Mouse (Mus musculus): ENCODE results near the gene Dad1. TPM values are rescaled to one million over a fixed set of nuclear protein-coding genes. Genes with fewer than 3 reads are reported as not detected.

Dad1 gene
- total RNA-seq, 1 experiment = 174 TPM

DNA sequence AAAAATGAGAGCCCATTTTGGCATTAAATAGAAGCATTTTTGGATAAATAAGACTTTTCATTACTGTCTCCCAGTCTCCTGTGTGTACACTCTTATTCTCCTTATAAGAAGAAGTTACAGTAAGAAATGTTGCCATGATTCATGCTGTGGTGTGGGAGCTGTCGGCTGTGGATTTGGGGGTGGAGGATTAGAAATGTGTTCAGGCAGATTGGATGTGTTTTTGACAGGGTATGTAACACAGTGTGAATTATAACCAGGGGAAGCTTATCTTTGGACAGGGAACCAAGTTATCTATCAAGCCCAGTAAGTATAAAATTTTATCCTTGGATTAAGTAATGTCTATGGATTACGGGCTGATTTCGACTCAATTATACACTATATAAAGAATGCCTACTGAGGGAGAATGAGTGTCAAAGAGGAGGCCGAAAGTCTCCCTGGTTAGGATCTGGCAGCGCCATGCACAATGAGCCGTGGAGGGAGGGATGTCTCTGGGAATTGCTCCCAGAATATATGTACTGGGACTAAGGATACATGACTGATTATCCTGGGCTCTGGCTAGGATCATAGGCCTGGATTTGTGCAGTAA, 58.0 kb downstream of the Dad1 start:
- in situ Hi-C loops (cut with MboI; ENCODE audit: low sequenced_read_pairs in 2 of 2, unreplicated experiment in 2 of 2) = no loop called here
- no peak for DNase-seq (ENCODE audit: low read depth, low spot score)

DNA sequence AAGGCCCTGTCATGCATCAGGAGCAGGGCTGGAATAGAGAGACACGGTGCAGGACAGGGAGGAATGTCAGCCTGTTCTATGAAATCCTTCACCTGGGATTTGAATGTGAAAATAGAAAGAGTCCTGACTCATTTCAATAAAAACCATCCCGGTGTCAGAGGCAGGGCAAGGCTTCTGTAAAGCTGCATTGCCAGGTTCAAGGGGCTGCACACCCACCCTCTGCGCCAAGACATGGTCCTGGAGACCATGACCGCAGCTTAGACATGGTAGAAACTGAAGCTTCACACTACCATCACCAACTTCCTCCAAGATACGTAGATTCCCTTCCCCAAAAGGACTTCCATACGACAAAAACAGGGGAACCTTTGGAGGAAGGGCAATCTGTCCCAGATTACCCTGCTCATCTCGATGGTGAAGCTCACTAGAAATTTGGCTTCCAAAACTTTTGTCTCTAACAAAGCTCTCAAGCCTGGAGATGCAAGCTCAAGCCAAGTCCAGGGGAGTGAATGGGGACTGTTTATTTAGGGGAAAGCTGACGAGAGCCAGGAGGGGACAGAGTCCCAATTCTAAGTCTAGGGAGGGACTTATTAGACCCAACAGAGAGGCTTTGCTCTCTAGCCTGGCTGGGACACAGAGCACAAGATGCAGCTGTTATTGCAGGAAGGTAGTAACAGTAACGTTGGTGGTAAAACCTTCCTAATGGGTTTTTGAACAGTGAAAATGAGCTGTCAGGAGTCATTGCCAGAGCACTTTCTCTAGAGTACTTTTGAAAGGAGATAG, 60.4 kb downstream of the Dad1 start:
- H3K27ac ChIP-seq (ENCODE audit: insufficient read depth, low read depth, low read length, poor library complexity, severe bottlenecking) = no peak overlapping the region
- no peak overlapping the region for H3K9ac ChIP-seq (ENCODE audit: insufficient read depth, low read depth, low read length, poor library complexity, severe bottlenecking)
- no peaks in the 10 kb centered on the region for H3K36me3 ChIP-seq (ENCODE audit: control insufficient read depth, insufficient read depth, low read length, poor library complexity, severe bottlenecking)
- no peak for TF ChIP-seq ZNF384 (IDR thresholded peaks at IDR 0.05; ENCODE audit: low read depth, low read length)
- TF ChIP-seq ZC3H11A (IDR thresholded peaks at IDR 0.05; ENCODE audit: borderline replicate concordance, low read depth, low read length) = no peak
- TF ChIP-seq HCFC1 (IDR thresholded peaks at IDR 0.05; ENCODE audit: borderline replicate concordance, insufficient read depth, low read length) = no peak
- no peak for TF ChIP-seq CHD2 (IDR thresholded peaks at IDR 0.05; ENCODE audit: low read depth, low read length)
- TF ChIP-seq MAFK (IDR thresholded peaks at IDR 0.05; ENCODE audit: insufficient read depth, low read depth, low read length) = no peak
- no peaks in the 10 kb centered on the region for H3K9me3 ChIP-seq (ENCODE audit: control insufficient read depth, insufficient read depth, low read depth, low read length)
- H3K4me1 ChIP-seq (ENCODE audit: control insufficient read depth in 2 of 2, insufficient read depth in 2 of 2, low read length in 2 of 2, poor library complexity in 1 of 2) = no peaks in the 10 kb centered on the region
- no peak for DNase-seq (ENCODE audit: low read depth, low spot score)
- no peak overlapping the region for H3K4me3 ChIP-seq (ENCODE audit: insufficient read depth in 1 of 2, low read depth in 1 of 2, low read length in 2 of 2, poor library complexity in 1 of 2, severe bottlenecking in 1 of 2)
- in situ Hi-C loops (cut with MboI; ENCODE audit: low sequenced_read_pairs in 2 of 2, unreplicated experiment in 2 of 2) = no loop called here

More for the DNA sequence above, 58.0 kb downstream of the Dad1 start:
- TF ChIP-seq ZC3H11A (IDR thresholded peaks at IDR 0.05; ENCODE audit: borderline replicate concordance, low read depth, low read length) = no peak
- no peak for TF ChIP-seq MAFK (IDR thresholded peaks at IDR 0.05; ENCODE audit: insufficient read depth, low read depth, low read length)
- no peak for TF ChIP-seq ZNF384 (IDR thresholded peaks at IDR 0.05; ENCODE audit: low read depth, low read length)
- TF ChIP-seq HCFC1 (IDR thresholded peaks at IDR 0.05; ENCODE audit: borderline replicate concordance, insufficient read depth, low read length) = no peak
- no peaks in the 10 kb centered on the region for H3K9me3 ChIP-seq (ENCODE audit: control insufficient read depth, insufficient read depth, low read depth, low read length)
- H3K27ac ChIP-seq (ENCODE audit: insufficient read depth, low read depth, low read length, poor library complexity, severe bottlenecking) = no peak overlapping the region
- H3K4me3 ChIP-seq (ENCODE audit: insufficient read depth in 1 of 2, low read depth in 1 of 2, low read length in 2 of 2, poor library complexity in 1 of 2, severe bottlenecking in 1 of 2) = no peak overlapping the region
- no peaks in the 10 kb centered on the region for H3K4me1 ChIP-seq (ENCODE audit: control insufficient read depth in 2 of 2, insufficient read depth in 2 of 2, low read length in 2 of 2, poor library complexity in 1 of 2)
- H3K36me3 ChIP-seq (ENCODE audit: control insufficient read depth, insufficient read depth, low read length, poor library complexity, severe bottlenecking) = no peaks in the 10 kb centered on the region
- no peak overlapping the region for H3K9ac ChIP-seq (ENCODE audit: insufficient read depth, low read depth, low read length, poor library complexity, severe bottlenecking)

DNA sequence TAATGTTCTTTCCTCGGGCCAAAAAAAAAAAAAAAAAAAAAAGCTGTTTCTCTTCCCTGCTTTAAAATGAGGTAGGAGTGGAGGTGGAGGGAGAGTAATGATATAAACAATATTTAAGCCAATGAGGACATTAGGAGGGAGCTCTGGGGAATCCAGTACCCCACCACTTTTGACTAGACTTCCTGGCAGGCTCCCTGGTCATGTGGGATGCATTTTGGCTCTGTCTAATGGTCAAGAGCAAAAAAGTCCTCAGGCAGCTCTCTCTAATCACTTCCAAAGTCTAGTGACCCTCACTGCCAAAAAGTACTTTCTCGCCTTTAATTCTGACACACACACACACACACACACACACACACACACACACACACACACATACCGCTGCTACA, 61.4 kb downstream of the Dad1 start:
- TF ChIP-seq ZC3H11A (IDR thresholded peaks at IDR 0.05; ENCODE audit: borderline replicate concordance, low read depth, low read length) (no peak), CHD2 (IDR thresholded peaks at IDR 0.05; ENCODE audit: low read depth, low read length) (no peak), HCFC1 (IDR thresholded peaks at IDR 0.05; ENCODE audit: borderline replicate concordance, insufficient read depth, low read length) (no peak), ZNF384 (IDR thresholded peaks at IDR 0.05; ENCODE audit: low read depth, low read length) (no peak), MAFK (IDR thresholded peaks at IDR 0.05; ENCODE audit: insufficient read depth, low read depth, low read length) (no peak)
- in situ Hi-C loops (cut with MboI; ENCODE audit: low sequenced_read_pairs in 2 of 2, unreplicated experiment in 2 of 2) = no loop called here
- H3K9ac ChIP-seq (ENCODE audit: insufficient read depth, low read depth, low read length, poor library complexity, severe bottlenecking) = no peak overlapping the region
- H3K9me3 ChIP-seq (ENCODE audit: control insufficient read depth, insufficient read depth, low read depth, low read length) = no peaks in the 10 kb centered on the region
- no peak for DNase-seq (ENCODE audit: low read depth, low spot score)
- H3K4me1 ChIP-seq (ENCODE audit: control insufficient read depth in 2 of 2, insufficient read depth in 2 of 2, low read length in 2 of 2, poor library complexity in 1 of 2) = no peaks in the 10 kb centered on the region
- no peak overlapping the region for H3K27ac ChIP-seq (ENCODE audit: insufficient read depth, low read depth, low read length, poor library complexity, severe bottlenecking)
- no peak overlapping the region for H3K4me3 ChIP-seq (ENCODE audit: insufficient read depth in 1 of 2, low read depth in 1 of 2, low read length in 2 of 2, poor library complexity in 1 of 2, severe bottlenecking in 1 of 2)
- no peaks in the 10 kb centered on the region for H3K36me3 ChIP-seq (ENCODE audit: control insufficient read depth, insufficient read depth, low read length, poor library complexity, severe bottlenecking)

DNA sequence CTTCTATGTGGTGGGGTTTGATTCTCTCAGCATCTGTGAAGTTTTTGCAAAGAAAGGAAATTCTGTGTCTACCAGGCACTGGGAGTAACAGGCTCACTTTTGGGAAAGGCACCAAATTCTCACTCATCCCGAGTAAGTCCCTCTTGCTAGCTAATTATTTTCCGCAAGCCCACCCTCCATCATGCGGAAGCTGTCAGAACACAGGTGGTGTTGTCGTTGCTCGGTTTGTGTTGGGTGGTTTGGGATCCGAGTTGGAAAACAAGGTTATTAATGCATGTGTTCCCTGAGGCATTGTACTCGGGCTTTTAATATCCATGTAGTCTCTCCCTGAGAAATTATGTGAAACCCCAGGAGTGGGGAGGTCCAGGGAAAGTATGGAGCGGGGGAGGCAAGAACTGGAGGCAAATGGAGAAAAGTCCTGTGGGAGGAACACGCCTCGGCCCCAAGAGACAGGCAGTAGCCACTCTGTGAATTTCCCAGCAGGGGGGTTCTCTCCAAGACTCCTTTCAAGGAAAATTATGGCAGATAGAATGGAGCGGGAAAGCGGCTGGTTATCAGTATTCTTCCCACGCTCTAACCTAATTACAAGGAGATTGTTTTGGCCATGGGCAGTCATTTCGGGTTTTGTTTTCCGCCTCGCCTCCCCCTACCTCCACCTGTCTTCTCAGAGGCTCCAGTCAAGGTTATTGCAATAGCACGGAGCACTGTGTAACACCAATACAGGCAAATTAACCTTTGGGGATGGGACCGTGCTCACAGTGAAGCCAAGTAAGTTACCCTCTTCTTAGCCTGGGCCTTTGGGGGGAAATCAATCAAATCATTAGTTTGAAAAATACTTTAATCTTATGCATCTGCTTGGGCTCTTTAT, 62.1 kb downstream of the Dad1 start:
- Histone ChIP-seq H3K36me3 (ENCODE audit: control insufficient read depth, insufficient read depth, low read length, poor library complexity, severe bottlenecking) (no peaks in the 10 kb centered on the region), H3K9ac (ENCODE audit: insufficient read depth, low read depth, low read length, poor library complexity, severe bottlenecking) (no peak overlapping the region), H3K4me3 (ENCODE audit: insufficient read depth in 1 of 2, low read depth in 1 of 2, low read length in 2 of 2, poor library complexity in 1 of 2, severe bottlenecking in 1 of 2) (no peak overlapping the region), H3K9me3 (ENCODE audit: control insufficient read depth, insufficient read depth, low read depth, low read length) (no peaks in the 10 kb centered on the region), H3K4me1 (ENCODE audit: control insufficient read depth in 2 of 2, insufficient read depth in 2 of 2, low read length in 2 of 2, poor library complexity in 1 of 2) (no peaks in the 10 kb centered on the region), H3K27ac (ENCODE audit: insufficient read depth, low read depth, low read length, poor library complexity, severe bottlenecking) (no peak overlapping the region)
- TF ChIP-seq MAFK (IDR thresholded peaks at IDR 0.05; ENCODE audit: insufficient read depth, low read depth, low read length) (no peak), ZC3H11A (IDR thresholded peaks at IDR 0.05; ENCODE audit: borderline replicate concordance, low read depth, low read length) (no peak)
- no peak for DNase-seq (ENCODE audit: low read depth, low spot score)
- in situ Hi-C loops (cut with MboI; ENCODE audit: low sequenced_read_pairs in 2 of 2, unreplicated experiment in 2 of 2) = no loop called here

All from ES-E14 (cell line).